Mouse (Mus musculus): Measurements from ENCODE around the gene Emd.

Emd gene

GRCm38 (mm10) chrX:74273422-74274322 lies 19.2 kb downstream of the Emd start:
- no peak for DNase-seq (ENCODE audit: low spot score in 2 of 2)

- no peak for DNase-seq (ENCODE audit: low spot score in 2 of 2)
Observed at GRCm38 (mm10) chrX:74277916-74278315, 23.4 kb downstream of the Emd start.

- DNase-seq (ENCODE audit: low spot score in 2 of 2) = no peak
Observed at GRCm38 (mm10) chrX:74281041-74281731, 26.7 kb downstream of the Emd start.

GRCm38 (mm10) chrX:74281732-74282394 lies 27.4 kb downstream of the Emd start, which contains the start of the genes Taz and Dnase1l1:
Gene Taz (plus strand): TSS chrX:74281912.
Gene Dnase1l1 (minus strand): TSS chrX:74282337.
- peak; percentile 82 for DNase-seq (ENCODE audit: low spot score in 2 of 2)

GRCm38 (mm10) chrX:74282395-74283091 lies 28.1 kb downstream of the Emd start:
- peak; percentile 84 to 88 for DNase-seq (ENCODE audit: low spot score in 2 of 2)

GRCm38 (mm10) chrX:74283092-74283437 lies 28.6 kb downstream of the Emd start:
- no peak for DNase-seq (ENCODE audit: low spot score in 2 of 2)

- no peak for DNase-seq (ENCODE audit: low spot score in 2 of 2)
Observed at GRCm38 (mm10) chrX:74293431-74293830, 38.9 kb downstream of the Emd start.

GRCm38 (mm10) chrX:74296538-74297448 lies 42.3 kb downstream of the Emd start, which contains the start of gene Atp6ap1:
Gene Atp6ap1 (plus strand): TSS chrX:74297097.
- DNase-seq (ENCODE audit: low spot score in 2 of 2) = peak; percentile 94 to 95

GRCm38 (mm10) chrX:74298348-74298747 lies 43.9 kb downstream of the Emd start:
- no peak for DNase-seq (ENCODE audit: low spot score in 2 of 2)

GRCm38 (mm10) chrX:74299721-74300120 lies 45.2 kb downstream of the Emd start:
- peak; percentile 17 to 41 for DNase-seq (ENCODE audit: low spot score in 2 of 2)

- DNase-seq (ENCODE audit: low spot score in 2 of 2) = peak; percentile 61 to 69
Observed at GRCm38 (mm10) chrX:74304867-74305700, 50.6 kb downstream of the Emd start, which contains the start of gene Gdi1. Gene Gdi1 (plus strand): TSS chrX:74304998.
